Mouse (Mus musculus) liver, embryonic 14.5 days (tissue): ENCODE data around the gene Acox3.

Source experiments
- CTCF ChIP-seq: IDR thresholded peaks from 2 replicates; pipeline ENCODE4 v1.5.1; 2016; ENCODE audit warnings: antibody characterized with exemption, low read depth, control low read depth
- EP300 ChIP-seq: IDR thresholded peaks from 2 replicates; pipeline ENCODE4 v1.6.1; 2016; ENCODE audit warnings: antibody characterized with exemption, low read depth

DNA sequence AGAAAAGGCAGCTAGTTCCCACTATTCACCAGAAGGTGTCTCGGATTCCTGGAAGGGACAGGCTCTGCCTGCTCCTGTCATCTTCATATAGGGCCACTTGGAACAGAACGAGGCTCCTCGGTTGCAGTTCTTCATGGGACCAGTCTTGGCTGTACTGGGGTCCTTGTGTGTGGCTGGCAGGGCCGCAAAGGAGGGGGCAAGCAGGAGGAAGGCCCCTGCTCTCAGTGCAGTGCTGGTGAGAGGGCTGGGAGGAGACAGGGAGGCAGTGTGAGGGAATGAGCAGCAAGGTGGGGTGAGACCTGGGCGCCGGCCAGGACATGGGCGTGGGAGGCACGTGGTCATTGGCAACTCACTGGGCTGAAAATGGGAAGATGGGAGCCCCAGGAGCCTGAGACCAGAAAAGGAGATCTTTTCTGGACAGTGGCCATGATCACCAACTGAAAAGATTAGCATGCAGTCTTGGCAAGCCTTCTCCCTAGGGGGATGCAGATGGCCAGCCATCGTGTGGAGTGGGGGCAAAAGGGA is 79.2 kb downstream of the Acox3 start:
- TF ChIP-seq EP300 (no peak), CTCF (no peak)
